Mouse (Mus musculus) right cerebral cortex, postnatal 14 days (tissue): ENCODE measurements around the gene I0C0044D17Rik.

Source experiments
- DNase-seq: peaks from one replicate; pipeline ENCODE4 v3.0.0; 2022

I0C0044D17Rik gene

DNA sequence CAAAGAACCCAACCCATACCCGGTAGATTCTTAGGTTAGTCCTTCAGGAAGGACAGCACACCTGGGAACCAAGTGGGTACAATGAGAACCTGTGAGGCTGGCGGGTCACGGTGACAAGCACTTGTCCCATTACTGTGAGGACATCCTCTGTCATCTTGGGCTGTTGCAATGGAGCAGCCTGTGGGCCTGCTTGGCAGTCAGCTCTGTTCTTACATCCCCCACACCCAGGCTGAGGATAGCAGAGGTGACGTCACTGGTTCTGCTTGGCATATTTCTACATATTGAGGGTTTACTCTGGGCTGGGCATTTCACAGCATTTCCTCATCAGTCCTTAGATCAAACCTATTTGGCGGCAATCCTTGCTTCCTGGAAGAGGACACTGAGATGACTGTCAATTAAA, 49.9 kb downstream of the I0C0044D17Rik start:
- DNase-seq, result no peak
